Mouse (Mus musculus) gastrocnemius, postnatal 14 days (tissue): ENCODE results near the gene Tmem234. TPM values are rescaled to one million over a fixed set of nuclear protein-coding genes. Genes with fewer than 3 reads are reported as not detected.
"Not testable (repeated sequence)": the region's sequence is repeated elsewhere in the genome, so short reads cannot be mapped to it uniquely, and the experiment has no call there.

ENCODE experiments used
- DNase-seq: peaks from one replicate; pipeline ENCODE4 v3.0.0; 2021; ENCODE audit warnings: mixed read lengths
- intact Hi-C: fragments of 180-260 bp; cut with DNase I; formaldehyde crosslinking; loops from one replicate; pipeline ENCODE4 v1.15.1; 2025; ENCODE audit warnings: low total_unique reads
- long read RNA-seq, 2 experiments: library from polyadenylated mRNA; stranded (forward); transcript quantifications; one replicate each; pipeline ENCODE4 v2.0.0; 2021
- total RNA-seq, 2 experiments: library from RNA; stranded (reverse); gene quantifications; 2 replicates each; pipeline ENCODE4 v1.2.3; 2021

Gene Tmem234
- total RNA-seq: 10 to 100 TPM; 33.6 to 35.8 TPM
- long read RNA-seq, experiment 1, transcript Tmem234-201 (5 exons, 1,437 nt): major isoform, 18 of 50 reads
- long read RNA-seq, experiment 1, transcript Tmem234-210 (5 exons, 1,519 nt): minor isoform, 12 of 50 reads
- long read RNA-seq, experiment 1, partial matches to known transcripts: 5 of 50 reads
- long read RNA-seq, experiment 1, other reads (novel, unspliced or antisense): 9 of 50 reads
- long read RNA-seq, experiment 2, transcript Tmem234-209 (6 exons, 875 nt): minor isoform, 5 of 62 reads
- long read RNA-seq, experiment 2, transcript Tmem234-210 (5 exons, 1,519 nt): minor isoform, 15 of 62 reads
- long read RNA-seq, experiment 2, transcript Tmem234-201 (5 exons, 1,437 nt): major isoform, 20 of 62 reads
- long read RNA-seq, experiment 2, partial matches to known transcripts: 5 of 62 reads
- long read RNA-seq, experiment 2, other reads (novel, unspliced or antisense): 9 of 62 reads

GRCm38 (mm10) chr4:129600233-129601158 lies at the start of gene Tmem234, which contains the start of gene Eif3i:
TSS of gene Tmem234 (plus strand) at chr4:129600668.
TSS of gene Eif3i (minus strand) at chr4:129600648.
- intact Hi-C loops: no loop called here

GRCm38 (mm10) chr4:129554512-129554911 lies 46.0 kb upstream of the Tmem234 start:
- DNase-seq, intact Hi-C loops: not testable (repeated sequence)

More at GRCm38 (mm10) chr4:129600233-129601158, at the start of gene Tmem234, which contains the start of gene Eif3i:
- DNase-seq: peak; percentile 82

- DNase-seq: no peak
- intact Hi-C loops: no loop called here
Observed at GRCm38 (mm10) chr4:129555421-129555861, 45.0 kb upstream of the Tmem234 start.

DNA sequence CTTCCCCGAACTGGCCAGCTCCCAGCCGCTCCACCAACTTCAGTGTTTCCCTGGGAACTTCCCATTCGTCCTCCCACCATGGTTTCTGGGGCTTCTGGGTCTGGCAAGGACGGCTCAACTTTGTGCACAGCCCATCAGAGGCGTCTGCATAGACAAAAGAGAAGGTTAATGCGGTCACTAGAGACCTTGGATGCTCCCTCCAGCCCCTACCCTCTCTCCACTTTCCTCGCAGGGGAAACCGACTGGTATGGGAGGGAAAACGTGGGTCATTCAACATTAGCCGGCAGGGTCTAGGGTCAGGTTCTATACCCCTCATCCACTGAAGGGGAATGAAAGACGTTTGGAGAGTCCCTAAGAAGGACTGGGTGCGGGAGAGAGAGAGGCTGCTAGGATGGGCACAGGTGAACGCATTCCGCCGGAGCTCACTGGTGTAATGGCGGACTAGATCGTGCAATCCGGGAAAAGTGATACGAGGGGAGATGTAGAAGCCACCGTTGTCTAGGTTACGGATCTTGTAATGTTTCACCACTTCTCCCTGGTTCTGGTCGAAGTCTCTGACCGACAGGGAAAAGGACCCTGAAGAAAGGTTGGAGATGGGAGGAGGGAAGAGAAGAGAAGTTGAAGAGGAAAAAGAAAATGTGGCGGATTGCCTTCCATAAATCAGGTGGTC lies 44.5 kb upstream of the Tmem234 start:
- no peak for DNase-seq
- intact Hi-C loops: no loop called here

- intact Hi-C loops: no loop called here
- DNase-seq: peak; percentile 91
Observed at GRCm38 (mm10) chr4:129556532-129557223, 43.8 kb upstream of the Tmem234 start.

- no peak for DNase-seq
- intact Hi-C loops: no loop called here
Observed at GRCm38 (mm10) chr4:129557256-129557808, 43.1 kb upstream of the Tmem234 start.

GRCm38 (mm10) chr4:129558321-129558955 lies 42.0 kb upstream of the Tmem234 start:
- no peak for DNase-seq
- intact Hi-C loops: no loop called here

DNA sequence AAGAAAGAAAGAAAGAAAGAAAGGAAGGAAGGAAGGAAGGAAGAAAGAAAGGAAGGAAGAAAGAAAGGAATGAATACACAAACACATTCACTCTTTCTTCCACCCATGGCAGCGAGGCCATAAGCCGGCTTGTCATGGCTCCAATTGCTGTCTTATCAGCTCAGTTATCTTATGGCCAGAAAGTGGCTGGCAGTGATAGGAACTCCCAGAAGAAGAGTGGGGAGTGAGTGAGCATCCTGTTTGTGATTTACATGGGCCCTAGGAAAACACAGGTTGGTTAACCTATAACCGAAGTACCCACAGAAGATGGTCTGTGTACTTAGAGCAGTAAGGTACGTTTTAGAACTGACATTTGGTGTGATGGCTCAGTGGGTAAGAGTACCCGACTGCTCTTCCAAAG lies 39.3 kb upstream of the Tmem234 start:
- intact Hi-C loops: no loop called here
- DNase-seq: no peak

GRCm38 (mm10) chr4:129563718-129564117 lies 36.8 kb upstream of the Tmem234 start:
- intact Hi-C loops: no loop called here
- DNase-seq: no peak

- intact Hi-C loops: no loop called here
- DNase-seq: no peak
Observed at GRCm38 (mm10) chr4:129565139-129565538, 35.3 kb upstream of the Tmem234 start.

DNA sequence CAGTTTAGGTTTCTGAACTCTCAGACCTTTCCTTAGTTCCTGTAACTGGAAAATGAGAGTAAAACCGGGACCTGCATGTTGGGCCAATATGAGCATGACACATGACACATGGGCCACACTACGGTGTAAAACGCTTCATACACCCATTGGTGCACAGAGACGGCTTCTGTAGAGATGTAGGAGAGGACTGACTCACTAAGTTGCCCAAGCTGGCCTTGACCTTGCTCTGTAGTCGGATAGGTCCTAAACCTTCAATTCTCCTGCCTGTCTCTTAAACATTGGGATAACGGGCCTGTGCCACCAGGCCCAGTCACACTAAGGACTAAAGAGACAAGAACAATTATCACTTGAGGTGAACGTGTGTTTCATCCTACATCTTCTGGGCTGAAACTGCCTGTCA lies 32.1 kb upstream of the Tmem234 start:
- no peak for DNase-seq
- intact Hi-C loops: no loop called here

GRCm38 (mm10) chr4:129570028-129570427 lies 30.4 kb upstream of the Tmem234 start:
- intact Hi-C loops: no loop called here
- no peak for DNase-seq

- DNase-seq: no peak
- intact Hi-C loops: no loop called here
Observed at GRCm38 (mm10) chr4:129571551-129572084, 28.9 kb upstream of the Tmem234 start.

DNA sequence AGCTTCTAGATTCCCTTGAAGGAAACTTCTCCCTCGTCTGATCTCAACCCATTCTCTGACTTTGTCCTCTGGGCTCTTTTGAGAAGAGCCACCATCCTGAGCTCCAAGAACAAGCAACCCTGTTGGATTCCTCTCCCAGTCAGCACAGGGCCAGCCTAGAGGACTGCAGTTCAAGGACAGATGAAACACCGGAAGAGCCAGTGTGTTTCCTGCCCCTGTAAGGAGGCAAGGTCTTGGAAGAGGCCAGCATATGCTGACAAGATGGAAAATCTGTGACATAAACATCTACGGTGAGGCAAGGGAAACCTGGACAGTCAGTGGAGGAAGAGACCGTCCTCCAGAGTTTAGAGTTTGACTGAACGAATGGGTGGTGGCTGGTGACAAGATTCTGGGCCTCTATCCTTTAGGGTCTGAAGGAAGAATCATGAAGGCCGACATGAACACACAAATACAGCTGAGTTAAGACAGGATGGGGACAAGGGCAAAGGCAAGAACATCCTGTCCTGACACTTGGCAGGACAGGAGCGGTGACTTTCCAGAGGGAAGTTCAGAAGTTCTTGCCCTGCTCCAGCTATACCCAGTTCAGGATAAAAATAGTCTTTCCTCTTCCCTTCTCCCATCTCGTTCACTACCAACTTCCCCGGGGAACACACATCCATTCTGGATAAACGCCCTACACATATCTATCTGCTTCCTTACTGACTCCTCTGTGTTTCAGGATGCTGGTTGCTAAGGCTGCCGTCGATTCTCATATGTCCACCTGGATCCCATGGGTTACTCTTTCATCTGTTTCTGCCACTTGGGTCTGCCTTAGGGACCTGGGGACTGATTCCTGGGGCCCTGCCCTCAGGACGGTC lies 28.0 kb upstream of the Tmem234 start:
- no peak for DNase-seq
- intact Hi-C loops: no loop called here

- no peak for DNase-seq
- intact Hi-C loops: no loop called here
Observed at GRCm38 (mm10) chr4:129573093-129573370, 27.4 kb upstream of the Tmem234 start.

GRCm38 (mm10) chr4:129573430-129573829 lies 27.0 kb upstream of the Tmem234 start, which contains the start of gene Lck:
TSS of gene Lck (minus strand) at chr4:129573641.
- intact Hi-C loops: no loop called here
- no peak for DNase-seq

GRCm38 (mm10) chr4:129575171-129575844 lies 25.2 kb upstream of the Tmem234 start:
- intact Hi-C loops: no loop called here
- no peak for DNase-seq
